Mouse (Mus musculus) embryonic fibroblast, embryonic 13.5 days (primary cell): ENCODE results near the gene Mthfd1l.

ENCODE experiments used
- CTCF ChIP-seq: IDR thresholded peaks from 2 replicates; pipeline ENCODE4 v1.5.1; 2011; ENCODE audit warnings: mild to moderate bottlenecking, control low read depth, low read length, moderate library complexity, borderline replicate concordance; ENCODE audit not compliant: insufficient read depth
- POLR2A ChIP-seq: IDR thresholded peaks from 2 replicates; pipeline ENCODE4 v1.6.1; 2011; ENCODE audit warnings: low read depth, mild to moderate bottlenecking, control low read depth, low read length, moderate library complexity

DNA sequence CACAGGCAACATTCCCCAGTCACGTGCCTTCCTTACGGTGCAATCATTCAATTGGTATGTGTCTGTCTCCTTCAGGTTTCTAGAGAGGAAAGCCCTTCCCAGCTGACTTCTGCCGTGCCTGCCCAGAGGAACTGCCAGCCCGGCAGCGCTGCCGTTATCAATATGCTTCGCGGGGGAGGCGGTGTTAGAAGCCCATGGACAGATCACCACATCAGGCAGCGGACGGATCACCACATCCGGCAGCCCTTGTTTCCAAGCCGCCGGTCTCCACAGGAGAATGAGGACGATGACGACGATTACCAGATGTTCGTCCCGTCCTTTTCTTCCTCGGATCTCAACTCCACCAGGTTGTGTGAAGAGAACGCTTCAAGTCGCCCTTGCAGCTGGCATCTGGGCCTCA is 16.4 kb upstream of the Mthfd1l start:
- TF ChIP-seq CTCF (no peak), POLR2A (no peak)
